8 mouse cellular contexts compared by ENCODE assay signal in the genomic region with DNA sequence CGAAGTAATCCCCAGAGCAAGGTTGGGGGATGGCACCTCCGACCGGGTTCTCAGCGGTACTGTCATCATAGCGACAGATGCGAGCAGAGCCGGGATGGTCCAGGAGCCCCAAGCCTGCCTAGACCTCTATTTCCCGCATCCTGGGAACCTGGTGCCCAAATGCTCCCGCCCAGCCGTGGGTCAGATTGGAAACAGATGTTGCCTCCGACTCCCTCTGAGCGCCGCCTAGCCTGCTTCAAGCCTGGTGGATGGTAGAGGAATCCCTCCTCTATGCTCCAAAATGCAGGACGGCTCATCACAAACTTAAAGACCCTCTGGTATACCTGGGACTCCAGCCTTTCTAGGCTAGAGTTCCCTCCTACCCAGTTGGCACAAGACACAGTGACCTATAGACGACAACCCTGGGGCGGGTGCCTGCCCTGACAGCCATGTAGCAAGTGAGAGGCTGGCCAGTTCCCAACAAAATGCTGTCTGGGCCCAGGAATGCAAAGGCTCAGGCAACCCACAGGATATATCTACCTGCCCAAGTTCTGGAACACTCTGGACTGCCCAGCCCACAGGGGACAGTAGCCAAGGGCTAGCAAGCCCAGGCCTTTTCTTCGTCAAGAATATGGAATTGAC. TPM values are rescaled to one million over a fixed set of nuclear protein-coding genes. Genes with fewer than 3 reads are reported as not detected.
A peak's percentile ranks its signal among the peaks of the same experiment; 100 is the strongest.
DNase-seq lines count a peak whose midpoint lies in the region; ATAC-seq lines count a peak whose summit lies in the region.

No protein-coding gene starts in this region.

- H3K9ac ChIP-seq in kidney, embryonic 14.5 days (ENCODE audit: low read depth, low read length) = peak overlapping the region; percentile 47; the same call in 1 of the 2 replicates
- peak overlapping the region; percentile 44 for H3K9ac ChIP-seq in midbrain, embryonic 11.5 days (ENCODE audit: low read length)

- H3K9me3 ChIP-seq in kidney, embryonic 14.5 days (ENCODE audit: control insufficient read depth, low read length) = no peaks in the 10 kb centered on the region
- H3K9me3 ChIP-seq in midbrain, embryonic 11.5 days (ENCODE audit: control insufficient read depth, low read length) = no peaks in the 10 kb centered on the region

- WGBS in kidney, embryonic 14.5 days = 3% methylated on average over 17 of the region's 17 CpGs
- WGBS in midbrain, embryonic 11.5 days = 4% methylated on average over 17 of the region's 17 CpGs

- H3K36me3 ChIP-seq in kidney, embryonic 14.5 days (ENCODE audit: control insufficient read depth, insufficient read depth, low read length) = peaks cover 1% of the 10 kb centered on the region
- H3K36me3 ChIP-seq in midbrain, embryonic 11.5 days (ENCODE audit: control insufficient read depth, insufficient read depth, low read length) = 0 out of 2 replicates have a peak, but pooled peaks cover 2% of the 10 kb centered on the region

- DNase-seq in kidney, adult 18-20 months = no peak
- DNase-seq in forelimb bud, embryonic 11.5 days (ENCODE audit: low read depth, low spot score) = peak; percentile 86
- DNase-seq in midbrain, embryonic 11.5 days (ENCODE audit: low spot score, missing footprints) = no peak
- no peak for DNase-seq in thymus, adult 18-20 months
- no peak for DNase-seq in T-cell, adult 2 months (ENCODE audit: low spot score)
- no peak for DNase-seq in right cerebral cortex, adult 18-20 months

- H3K27ac ChIP-seq in kidney, embryonic 14.5 days (ENCODE audit: low read depth, low read length) = peak overlapping the region; percentile 87
- no peak overlapping the region for H3K27ac ChIP-seq in brown adipose tissue, adult 24 weeks (replicated peaks; ENCODE audit: low read depth, low read length)
- peak overlapping the region; percentile 54 for H3K27ac ChIP-seq in midbrain, embryonic 11.5 days (ENCODE audit: low read depth, low read length)

- peak overlapping the region; percentile 70 for H3K4me3 ChIP-seq in kidney, embryonic 14.5 days (ENCODE audit: low read length)
- H3K4me3 ChIP-seq in brown adipose tissue, adult 24 weeks (ENCODE audit: insufficient read depth, low read depth, low read length) = peak overlapping the region; percentile 73
- peak overlapping the region; percentile 47 for H3K4me3 ChIP-seq in midbrain, embryonic 11.5 days (ENCODE audit: low read depth, low read length)

- no peaks in the 10 kb centered on the region for H3K27me3 ChIP-seq in kidney, embryonic 14.5 days (ENCODE audit: control insufficient read depth, insufficient read depth, low read length)
- no peaks in the 10 kb centered on the region for H3K27me3 ChIP-seq in midbrain, embryonic 11.5 days (ENCODE audit: control insufficient read depth, insufficient read depth, low read length)

- H3K4me1 ChIP-seq in kidney, embryonic 14.5 days (ENCODE audit: control insufficient read depth, insufficient read depth, low read length) = peaks cover 48% of the 10 kb centered on the region
- 0 out of 2 replicates have a peak, but pooled peaks cover 2% of the 10 kb centered on the region for H3K4me1 ChIP-seq in brown adipose tissue, adult 24 weeks (ENCODE audit: control insufficient read depth, insufficient read depth, insufficient read length, low read length)
- H3K4me1 ChIP-seq in midbrain, embryonic 11.5 days (ENCODE audit: control insufficient read depth, insufficient read depth, low read length) = peaks cover 46% of the 10 kb centered on the region

- no peak for ATAC-seq in kidney, embryonic 14.5 days (ENCODE audit: low FRiP score, low TSS enrichment)
- no peak for ATAC-seq in midbrain, embryonic 11.5 days (ENCODE audit: low FRiP score)

- peak overlapping the region; percentile 88 for H3K4me2 ChIP-seq in kidney, embryonic 14.5 days (replicated peaks; ENCODE audit: low read depth, low read length)
- H3K4me2 ChIP-seq in midbrain, embryonic 11.5 days = peak overlapping the region; percentile 74

RNA-seq across cellular contexts. Expression of a gene that starts 13.3 kb away (rescaled TPM):
- polyA plus RNA-seq in kidney, embryonic 14.5 days (2014; fragmentation: Nextera tagmentation; extraction: Ambion mirVana) = 115 and 122 TPM in 2 replicates
- 10.3 and 10.7 TPM in 2 replicates for polyA plus RNA-seq in brown adipose tissue, adult 24 weeks (2012; ENCODE audit: insufficient read depth, insufficient read length, missing spikeins)
- polyA plus RNA-seq in midbrain, embryonic 11.5 days (2014; fragmentation: Nextera tagmentation; extraction: Ambion mirVana) = 115 and 125 TPM in 2 replicates

RNA-seq across cellular contexts. Expression of a gene that starts 49.3 kb away (rescaled TPM):
- polyA plus RNA-seq in kidney, embryonic 14.5 days (2014; fragmentation: Nextera tagmentation; extraction: Ambion mirVana) = not detected in 2 replicates
- not detected in 2 replicates for polyA plus RNA-seq in brown adipose tissue, adult 24 weeks (2012; ENCODE audit: insufficient read depth, insufficient read length, missing spikeins)
- polyA plus RNA-seq in midbrain, embryonic 11.5 days (2014; fragmentation: Nextera tagmentation; extraction: Ambion mirVana) = not detected in 2 replicates
